Mouse (Mus musculus): ENCODE results near the gene 1700021F05Rik.

DNA sequence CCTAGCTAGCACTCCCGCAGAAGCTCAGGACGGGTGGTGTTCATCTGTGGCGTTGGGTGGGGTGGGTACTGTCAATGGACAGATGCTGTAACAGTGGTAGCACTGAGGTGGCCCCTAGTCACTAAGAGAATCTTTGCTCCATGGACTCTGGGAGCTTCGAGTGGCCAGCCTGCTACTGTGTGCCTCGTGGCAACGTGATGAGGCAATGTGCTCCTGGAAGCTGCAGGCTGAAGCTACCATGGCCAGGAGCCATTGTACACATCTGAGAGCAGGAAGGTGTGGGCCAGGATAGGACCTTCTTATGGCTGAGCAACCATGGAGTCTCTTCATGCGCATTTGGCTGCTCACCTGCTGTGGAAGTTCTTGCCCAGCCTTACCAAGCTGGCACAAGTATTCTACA lies 31.6 kb downstream of the 1700021F05Rik start:
- no peak for TF ChIP-seq CTCF (IDR thresholded peaks at IDR 0.05; ENCODE audit: low read depth, low read length)
- TF ChIP-seq EP300 (IDR thresholded peaks at IDR 0.05; ENCODE audit: insufficient read depth, low read depth, low read length): no peak
- no peak for TF ChIP-seq POLR2A (IDR thresholded peaks at IDR 0.05; ENCODE audit: insufficient read depth, low read length)
